Mouse (Mus musculus): ENCODE data around the gene Cux2. TPM values are rescaled to one million over a fixed set of nuclear protein-coding genes. Genes with fewer than 3 reads are reported as not detected.

Cux2 gene
- polyA plus RNA-seq, 1 experiment from 2014 or later = 4.1 TPM

- no peak overlapping the region for H3K9ac ChIP-seq
- H3K36me3 ChIP-seq = no peaks in the 10 kb centered on the region
- H3K4me2 ChIP-seq (replicated peaks) = no peak overlapping the region
- H3K4me3 ChIP-seq (replicated peaks) = no peak overlapping the region
- peaks cover 22% of the 10 kb centered on the region for H3K27me3 ChIP-seq
- no peak overlapping the region for H3K27ac ChIP-seq (replicated peaks)
- no peak for ATAC-seq (ENCODE audit: insufficient number of reproducible peaks, low FRiP score, low TSS enrichment, low read depth)
- H3K4me1 ChIP-seq = peaks cover 14% of the 10 kb centered on the region
- WGBS = 83% methylated on average over 11 of the region's 11 CpGs
- H3K9me3 ChIP-seq (replicated peaks) = no peaks in the 10 kb centered on the region
Measured at GRCm38 (mm10) chr5:122043567-122043966, 6.3 kb downstream of the Cux2 start.

- H3K27ac ChIP-seq (replicated peaks) = no peak overlapping the region
- ATAC-seq (ENCODE audit: insufficient number of reproducible peaks, low FRiP score, low TSS enrichment, low read depth) = no peak
- no peak overlapping the region for H3K4me2 ChIP-seq (replicated peaks)
- H3K9ac ChIP-seq = no peak overlapping the region
- peaks cover 7% of the 10 kb centered on the region for H3K9me3 ChIP-seq (replicated peaks)
- H3K4me3 ChIP-seq (replicated peaks) = no peak overlapping the region
- no peaks in the 10 kb centered on the region for H3K36me3 ChIP-seq
- peaks cover 12% of the 10 kb centered on the region; the same call in 1 of the 2 replicates for H3K4me1 ChIP-seq
- WGBS = 64% methylated on average over 5 of the region's 5 CpGs
- no peaks in the 10 kb centered on the region; the same call in 1 of the 2 replicates for H3K27me3 ChIP-seq
Measured at GRCm38 (mm10) chr5:122035278-122035677, 14.6 kb downstream of the Cux2 start.

GRCm38 (mm10) chr5:122033167-122033478 is 16.8 kb downstream of the Cux2 start:
- Histone ChIP-seq H3K9me3 (replicated peaks) (peaks cover 7% of the 10 kb centered on the region), H3K27me3 (no peaks in the 10 kb centered on the region; the same call in 1 of the 2 replicates), H3K9ac (no peak overlapping the region), H3K27ac (replicated peaks) (no peak overlapping the region), H3K4me2 (replicated peaks) (no peak overlapping the region), H3K36me3 (no peaks in the 10 kb centered on the region), H3K4me1 (peaks cover 12% of the 10 kb centered on the region; the same call in 1 of the 2 replicates), H3K4me3 (replicated peaks) (no peak overlapping the region)
- WGBS = 47% methylated on average over 4 of the region's 4 CpGs
- ATAC-seq (ENCODE audit: insufficient number of reproducible peaks, low FRiP score, low TSS enrichment, low read depth) = no peak

GRCm38 (mm10) chr5:122032471-122033166 is 17.3 kb downstream of the Cux2 start:
- WGBS = 25% methylated on average over 19 of the region's 19 CpGs
- H3K4me2 ChIP-seq (replicated peaks) = no peak overlapping the region
- no peak for ATAC-seq (ENCODE audit: insufficient number of reproducible peaks, low FRiP score, low TSS enrichment, low read depth)

GRCm38 (mm10) chr5:122031146-122031545 is 18.8 kb downstream of the Cux2 start:
- no peak overlapping the region for H3K9ac ChIP-seq
- peaks cover 3% of the 10 kb centered on the region for H3K9me3 ChIP-seq (replicated peaks)
- no peak overlapping the region for H3K27ac ChIP-seq (replicated peaks)
- WGBS = 57% methylated on average over 12 of the region's 12 CpGs
- no peak overlapping the region for H3K4me2 ChIP-seq (replicated peaks)
- H3K36me3 ChIP-seq = no peaks in the 10 kb centered on the region
- H3K4me3 ChIP-seq (replicated peaks) = no peak overlapping the region
- no peak for ATAC-seq (ENCODE audit: insufficient number of reproducible peaks, low FRiP score, low TSS enrichment, low read depth)
- no peaks in the 10 kb centered on the region; the same call in 1 of the 2 replicates for H3K27me3 ChIP-seq
- H3K4me1 ChIP-seq = peaks cover 12% of the 10 kb centered on the region; the same call in 1 of the 2 replicates

More at GRCm38 (mm10) chr5:122032471-122033166, 17.3 kb downstream of the Cux2 start:
- H3K27me3 ChIP-seq = no peaks in the 10 kb centered on the region; the same call in 1 of the 2 replicates
- no peak overlapping the region for H3K9ac ChIP-seq
- no peak overlapping the region for H3K4me3 ChIP-seq (replicated peaks)
- no peaks in the 10 kb centered on the region for H3K36me3 ChIP-seq
- peaks cover 12% of the 10 kb centered on the region; the same call in 1 of the 2 replicates for H3K4me1 ChIP-seq
- H3K9me3 ChIP-seq (replicated peaks) = peaks cover 7% of the 10 kb centered on the region
- no peak overlapping the region for H3K27ac ChIP-seq (replicated peaks)

GRCm38 (mm10) chr5:122030640-122031039 is 19.3 kb downstream of the Cux2 start:
- WGBS = 66% methylated on average over 11 of the region's 11 CpGs
- ATAC-seq (ENCODE audit: insufficient number of reproducible peaks, low FRiP score, low TSS enrichment, low read depth) = no peak
- no peak overlapping the region for H3K4me3 ChIP-seq (replicated peaks)

GRCm38 (mm10) chr5:122026771-122027170 is 23.1 kb downstream of the Cux2 start:
- Histone ChIP-seq H3K4me1 (peaks cover under 1% of the 10 kb centered on the region; the same call in 1 of the 2 replicates), H3K9me3 (replicated peaks) (no peaks in the 10 kb centered on the region), H3K4me2 (replicated peaks) (no peak overlapping the region), H3K4me3 (replicated peaks) (no peak overlapping the region), H3K27ac (replicated peaks) (no peak overlapping the region), H3K9ac (no peak overlapping the region), H3K27me3 (no peaks in the 10 kb centered on the region), H3K36me3 (no peaks in the 10 kb centered on the region)
- 75% methylated on average over 9 of the region's 9 CpGs for WGBS
- no peak for ATAC-seq (ENCODE audit: insufficient number of reproducible peaks, low FRiP score, low TSS enrichment, low read depth)

More at GRCm38 (mm10) chr5:122030640-122031039, 19.3 kb downstream of the Cux2 start:
- Histone ChIP-seq H3K9ac (no peak overlapping the region), H3K4me2 (replicated peaks) (no peak overlapping the region), H3K9me3 (replicated peaks) (no peaks in the 10 kb centered on the region), H3K27me3 (no peaks in the 10 kb centered on the region; the same call in 1 of the 2 replicates), H3K4me1 (peaks cover 12% of the 10 kb centered on the region; the same call in 1 of the 2 replicates), H3K27ac (replicated peaks) (no peak overlapping the region), H3K36me3 (no peaks in the 10 kb centered on the region)

- H3K4me3 ChIP-seq (replicated peaks) = no peak overlapping the region
- no peaks in the 10 kb centered on the region for H3K9me3 ChIP-seq (replicated peaks)
- H3K36me3 ChIP-seq = no peaks in the 10 kb centered on the region
- no peak for ATAC-seq (ENCODE audit: insufficient number of reproducible peaks, low FRiP score, low TSS enrichment, low read depth)
- H3K27me3 ChIP-seq = no peaks in the 10 kb centered on the region
- H3K27ac ChIP-seq (replicated peaks) = no peak overlapping the region
- no peak overlapping the region for H3K4me2 ChIP-seq (replicated peaks)
- no peaks in the 10 kb centered on the region for H3K4me1 ChIP-seq
- H3K9ac ChIP-seq = no peak overlapping the region
- WGBS = 58% methylated on average over 7 of the region's 7 CpGs
Measured at GRCm38 (mm10) chr5:122026284-122026683, 23.6 kb downstream of the Cux2 start.

- ATAC-seq (ENCODE audit: insufficient number of reproducible peaks, low FRiP score, low TSS enrichment, low read depth) = no peak
- H3K9me3 ChIP-seq (replicated peaks) = no peaks in the 10 kb centered on the region
- no peak overlapping the region for H3K4me2 ChIP-seq (replicated peaks)
- H3K4me3 ChIP-seq (replicated peaks) = no peak overlapping the region
- no peaks in the 10 kb centered on the region for H3K4me1 ChIP-seq
- 92% methylated on average over 11 of the region's 11 CpGs for WGBS
- no peak overlapping the region for H3K9ac ChIP-seq
- no peaks in the 10 kb centered on the region for H3K27me3 ChIP-seq
- H3K36me3 ChIP-seq = no peaks in the 10 kb centered on the region
- H3K27ac ChIP-seq (replicated peaks) = no peak overlapping the region
Measured at GRCm38 (mm10) chr5:122025117-122025516, 24.8 kb downstream of the Cux2 start.

- WGBS = 70% methylated on average over 17 of the region's 17 CpGs
- 0 out of 2 replicates have a peak, but pooled peaks cover 5% of the 10 kb centered on the region for H3K4me1 ChIP-seq
- no peaks in the 10 kb centered on the region for H3K36me3 ChIP-seq
- H3K9ac ChIP-seq = no peak overlapping the region
- H3K27me3 ChIP-seq = no peaks in the 10 kb centered on the region
- H3K27ac ChIP-seq (replicated peaks) = no peak overlapping the region
- H3K9me3 ChIP-seq (replicated peaks) = no peaks in the 10 kb centered on the region
- no peak for ATAC-seq (ENCODE audit: insufficient number of reproducible peaks, low FRiP score, low TSS enrichment, low read depth)
- H3K4me3 ChIP-seq (replicated peaks) = no peak overlapping the region
- H3K4me2 ChIP-seq (replicated peaks) = no peak overlapping the region
Measured at GRCm38 (mm10) chr5:122019288-122019687, 30.6 kb downstream of the Cux2 start.

- H3K27ac ChIP-seq (replicated peaks) = no peak overlapping the region
- H3K4me3 ChIP-seq (replicated peaks) = no peak overlapping the region
- no peaks in the 10 kb centered on the region for H3K9me3 ChIP-seq (replicated peaks)
- ATAC-seq (ENCODE audit: insufficient number of reproducible peaks, low FRiP score, low TSS enrichment, low read depth) = no peak
- WGBS = 48% methylated on average over 9 of the region's 9 CpGs
- no peaks in the 10 kb centered on the region for H3K36me3 ChIP-seq
- no peaks in the 10 kb centered on the region for H3K27me3 ChIP-seq
- H3K9ac ChIP-seq = no peak overlapping the region
- H3K4me1 ChIP-seq = 0 out of 2 replicates have a peak, but pooled peaks cover 5% of the 10 kb centered on the region
- no peak overlapping the region for H3K4me2 ChIP-seq (replicated peaks)
Measured at GRCm38 (mm10) chr5:122017778-122018177, 32.1 kb downstream of the Cux2 start.

- no peak for ATAC-seq (ENCODE audit: insufficient number of reproducible peaks, low FRiP score, low TSS enrichment, low read depth)
- H3K4me1 ChIP-seq = 0 out of 2 replicates have a peak, but pooled peaks cover 5% of the 10 kb centered on the region
Measured at GRCm38 (mm10) chr5:122017269-122017668, 32.6 kb downstream of the Cux2 start.

More at GRCm38 (mm10) chr5:122017269-122017668, 32.6 kb downstream of the Cux2 start:
- H3K27me3 ChIP-seq = no peaks in the 10 kb centered on the region
- no peak overlapping the region for H3K4me2 ChIP-seq (replicated peaks)
- WGBS = 50% methylated on average over 13 of the region's 13 CpGs
- no peaks in the 10 kb centered on the region for H3K36me3 ChIP-seq
- no peaks in the 10 kb centered on the region for H3K9me3 ChIP-seq (replicated peaks)
- H3K4me3 ChIP-seq (replicated peaks) = no peak overlapping the region
- no peak overlapping the region for H3K9ac ChIP-seq
- H3K27ac ChIP-seq (replicated peaks) = no peak overlapping the region

Measured in embryonic facial prominence, embryonic 15.5 days (tissue).